Mouse (Mus musculus) bone marrow macrophage, adult 2 months (primary cell): ENCODE data around the gene Wscd1. TPM values are rescaled to one million over a fixed set of nuclear protein-coding genes. Genes with fewer than 3 reads are reported as not detected.

Experiments
- H3K27ac ChIP-seq: 2 replicates; pipeline ENCODE4 v1.5.1; 2012; ENCODE audit warnings: low read depth, low read length; ENCODE audit not compliant: insufficient read depth
- H3K4me1 ChIP-seq: 2 replicates; pipeline ENCODE4 v1.6.1; 2012; ENCODE audit warnings: low read length; ENCODE audit not compliant: control insufficient read depth, insufficient read depth
- H3K4me3 ChIP-seq: 2 replicates; pipeline ENCODE4 v1.5.1; 2012; ENCODE audit warnings: mild to moderate bottlenecking, low read length, moderate library complexity; ENCODE audit not compliant: insufficient read depth
- CTCF ChIP-seq: IDR thresholded peaks from 2 replicates; pipeline ENCODE4 v1.5.1; 2012; ENCODE audit warnings: low read depth, mild to moderate bottlenecking, low read length, moderate library complexity
- POLR2A ChIP-seq: IDR thresholded peaks from 2 replicates; pipeline ENCODE4 v1.6.1; 2012; ENCODE audit warnings: mild to moderate bottlenecking, low read depth, low read length, borderline replicate concordance
- polyA plus RNA-seq: library from polyadenylated mRNA; stranded (reverse); fragments of >200 nt; gene quantifications from 2 replicates; pipeline ENCODE4 v1.2.4, GENCODE M21; 2012; ENCODE audit not compliant: missing spikeins, insufficient read depth, insufficient read length

Wscd1 gene
- not detected in 2 replicates for polyA plus RNA-seq

- H3K4me3 ChIP-seq: no peak within 1 kb of the TSS
- H3K4me1 ChIP-seq: no peaks in the 10 kb centered on the region
- no peak within 1 kb of the TSS for H3K27ac ChIP-seq
- TF ChIP-seq CTCF: no peak
- no peak for TF ChIP-seq POLR2A
These were observed at the start of gene Wscd1 for GRCm38 (mm10) chr11:71749671-71750070. Wscd1 (plus strand) TSS chr11:71749920.

GRCm38 (mm10) chr11:71728066-71728465 lies 21.7 kb upstream of the Wscd1 start:
- H3K4me1 ChIP-seq: no peaks in the 10 kb centered on the region
- no peak overlapping the region for H3K27ac ChIP-seq
- no peak for TF ChIP-seq CTCF
- TF ChIP-seq POLR2A: no peak
- no peak overlapping the region for H3K4me3 ChIP-seq

- Histone ChIP-seq H3K4me1 (no peaks in the 10 kb centered on the region), H3K27ac (no peak overlapping the region), H3K4me3 (no peak overlapping the region)
- TF ChIP-seq CTCF: no peak
- TF ChIP-seq POLR2A: no peak
These were observed 20.4 kb upstream of the Wscd1 start for GRCm38 (mm10) chr11:71729287-71729686.

GRCm38 (mm10) chr11:71733771-71734170 lies 15.9 kb upstream of the Wscd1 start:
- H3K4me1 ChIP-seq: no peaks in the 10 kb centered on the region
- H3K27ac ChIP-seq: no peak overlapping the region
- H3K4me3 ChIP-seq: no peak overlapping the region
- no peak for TF ChIP-seq POLR2A
- TF ChIP-seq CTCF: no peak

GRCm38 (mm10) chr11:71737106-71737505 lies 12.6 kb upstream of the Wscd1 start:
- Histone ChIP-seq H3K4me1 (no peaks in the 10 kb centered on the region), H3K27ac (no peak overlapping the region), H3K4me3 (no peak overlapping the region)
- TF ChIP-seq CTCF (no peak), POLR2A (no peak)

- Histone ChIP-seq H3K4me3 (no peak overlapping the region), H3K27ac (no peak overlapping the region), H3K4me1 (no peaks in the 10 kb centered on the region)
- no peak for TF ChIP-seq POLR2A
- no peak for TF ChIP-seq CTCF
These were observed 11.1 kb upstream of the Wscd1 start for GRCm38 (mm10) chr11:71738501-71739045.

- no peak overlapping the region for H3K27ac ChIP-seq
- no peaks in the 10 kb centered on the region for H3K4me1 ChIP-seq
- TF ChIP-seq POLR2A (no peak), CTCF (no peak)
- H3K4me3 ChIP-seq: no peak overlapping the region
These were observed 3.8 kb upstream of the Wscd1 start for GRCm38 (mm10) chr11:71745875-71746274.

- TF ChIP-seq CTCF: no peak
- TF ChIP-seq POLR2A: no peak
- Histone ChIP-seq H3K4me1 (no peaks in the 10 kb centered on the region), H3K4me3 (no peak overlapping the region), H3K27ac (no peak overlapping the region)
These were observed 2.0 kb upstream of the Wscd1 start for GRCm38 (mm10) chr11:71747719-71748118.

GRCm38 (mm10) chr11:71750534-71751173 lies 934 bp downstream of the Wscd1 start:
- TF ChIP-seq CTCF (no peak), POLR2A (no peak)
- Histone ChIP-seq H3K27ac (no peak overlapping the region), H3K4me3 (no peak overlapping the region), H3K4me1 (no peaks in the 10 kb centered on the region)

- H3K4me1 ChIP-seq: no peaks in the 10 kb centered on the region
- TF ChIP-seq POLR2A (no peak), CTCF (no peak)
- no peak overlapping the region for H3K4me3 ChIP-seq
- H3K27ac ChIP-seq: no peak overlapping the region
These were observed 1.5 kb downstream of the Wscd1 start for GRCm38 (mm10) chr11:71751174-71751611.
